Mouse (Mus musculus) frontal cortex, adult 2 months (tissue): Measurements from ENCODE around the gene Fgf8. TPM values are rescaled to one million over a fixed set of nuclear protein-coding genes. Genes with fewer than 3 reads are reported as not detected.

ENCODE experiments used
- DNase-seq, 2 experiments: peaks; one replicate each; pipeline ENCODE4 v3.0.0; 2022; ENCODE audit warnings: low spot score in 1 of 2; ENCODE audit errors: extremely low spot score in 1 of 2
- polyA plus RNA-seq: library from polyadenylated mRNA; depleted of rRNA; stranded (reverse); fragments of >200 nt; gene quantifications from 2 replicates; pipeline ENCODE4 v1.2.3, GENCODE M21; 2012; rRNA removed

Fgf8 gene
- not detected in 2 replicates for polyA plus RNA-seq

- DNase-seq, result no peak
These were observed at the start of gene Fgf8 for GRCm38 (mm10) chr19:45742218-45742983. TSS of gene Fgf8 (minus strand) at chr19:45742915.

- no peak for DNase-seq
These were observed 49.7 kb upstream of the Fgf8 start for GRCm38 (mm10) chr19:45792404-45792803.

- no peak for DNase-seq
These were observed 47.5 kb upstream of the Fgf8 start for GRCm38 (mm10) chr19:45789888-45790874.

GRCm38 (mm10) chr19:45789365-45789764 is 46.6 kb upstream of the Fgf8 start:
- DNase-seq, result no peak

GRCm38 (mm10) chr19:45788337-45788736 is 45.6 kb upstream of the Fgf8 start:
- no peak for DNase-seq

- no peak for DNase-seq
These were observed 44.7 kb upstream of the Fgf8 start for GRCm38 (mm10) chr19:45787450-45787849.

- DNase-seq, result no peak
These were observed 42.8 kb upstream of the Fgf8 start for GRCm38 (mm10) chr19:45785470-45785869.

GRCm38 (mm10) chr19:45783933-45784576 is 41.3 kb upstream of the Fgf8 start:
- DNase-seq, result no peak

- peak; percentile 97 to 99 for DNase-seq
These were observed 40.6 kb upstream of the Fgf8 start, which contains the start of gene Mgea5 for GRCm38 (mm10) chr19:45783181-45783932. TSS of gene Mgea5 (minus strand) at chr19:45783837.

GRCm38 (mm10) chr19:45782315-45783001 is 39.7 kb upstream of the Fgf8 start:
- DNase-seq, result peak in 1 of 2 experiments; percentile 52

GRCm38 (mm10) chr19:45781676-45782075 is 39.0 kb upstream of the Fgf8 start:
- no peak for DNase-seq

GRCm38 (mm10) chr19:45780350-45780915 is 37.7 kb upstream of the Fgf8 start:
- no peak for DNase-seq

GRCm38 (mm10) chr19:45775486-45775885 is 32.8 kb upstream of the Fgf8 start:
- DNase-seq, result peak; percentile 33 to 68

- DNase-seq, result no peak
These were observed 28.8 kb upstream of the Fgf8 start for GRCm38 (mm10) chr19:45771501-45771900.

GRCm38 (mm10) chr19:45760810-45761209 is 18.1 kb upstream of the Fgf8 start:
- DNase-seq, result no peak

- DNase-seq, result no peak
These were observed 16.0 kb upstream of the Fgf8 start for GRCm38 (mm10) chr19:45758671-45759070.

GRCm38 (mm10) chr19:45753551-45753950 is 10.8 kb upstream of the Fgf8 start:
- no peak for DNase-seq

- DNase-seq, result no peak
These were observed 9.2 kb upstream of the Fgf8 start for GRCm38 (mm10) chr19:45751881-45752280.
